Mouse (Mus musculus) bone marrow macrophage, adult 2 months (primary cell): ENCODE measurements at regions not wholly inside any gene's neighbourhood (a gene's known extent, or its start where the extent isn't known, plus 50 kb on each side); places are given as distances from the start of the nearest gene placed in this dataset.

Experiments used
- CTCF ChIP-seq: IDR thresholded peaks from 2 replicates; pipeline ENCODE4 v1.5.1; 2012; ENCODE audit warnings: low read depth, mild to moderate bottlenecking, low read length, moderate library complexity
- POLR2A ChIP-seq: IDR thresholded peaks from 2 replicates; pipeline ENCODE4 v1.6.1; 2012; ENCODE audit warnings: mild to moderate bottlenecking, low read depth, low read length, borderline replicate concordance

- TF ChIP-seq CTCF (no peak), POLR2A (no peak)
Observed at GRCm38 (mm10) chr15:36884074-36884473, 123.5 kb downstream of the Zfp706 start.
